ENCODE assay signal across 8 mouse cellular contexts in the genomic region with DNA sequence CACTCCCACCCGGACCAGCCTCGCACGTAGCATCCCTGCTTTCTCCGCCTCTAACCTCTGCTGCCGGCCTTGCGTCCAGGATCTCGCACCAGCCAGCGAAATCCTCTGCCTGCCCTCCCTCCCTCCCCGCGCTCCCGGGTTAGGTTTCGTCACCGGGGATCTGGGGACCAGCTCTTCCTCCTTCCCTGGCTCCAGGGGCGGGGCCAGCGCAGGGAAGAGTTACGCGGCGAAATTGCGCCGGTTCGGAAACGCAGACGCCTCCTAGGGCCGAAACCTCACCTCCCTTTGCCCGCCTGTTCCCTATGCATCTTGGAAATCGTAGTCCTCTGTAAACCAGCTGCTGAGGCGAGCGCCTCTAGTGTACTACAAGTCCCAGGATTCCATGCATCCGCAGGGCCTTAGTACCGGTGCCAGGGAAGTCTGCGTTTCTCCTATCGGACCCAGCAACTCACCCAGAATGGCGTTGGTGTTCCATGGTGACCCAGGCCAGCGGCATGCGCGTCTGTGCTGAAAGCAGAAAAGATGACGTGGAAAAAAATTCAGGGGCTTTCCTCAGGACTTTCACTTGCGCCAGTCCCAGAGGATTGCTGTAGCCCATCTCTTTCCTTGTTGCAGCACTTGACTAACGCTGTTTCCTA. TPM values are rescaled to one million over a fixed set of nuclear protein-coding genes. Genes with fewer than 3 reads are reported as not detected.
DNase-seq lines count a peak whose midpoint lies in the region; ATAC-seq and TF ChIP-seq lines count a peak whose summit lies in the region.

A gene (minus strand): TSS at position 199 of the 638 bp plus-strand sequence.

- intact Hi-C loops in heart, postnatal 10 days (cut with DNase I), result loop anchor here (10.0 kb wide), 1 partner anchor 199 kb away; no protein-coding TSS in a partner anchor

- WGBS in forebrain, embryonic 14.5 days, result under 1% methylated on average over 39 of the region's 39 CpGs
- WGBS in liver, embryonic 15.5 days (ENCODE audit: insufficient replicate concordance), result under 1% methylated on average over 39 of the region's 39 CpGs
- WGBS in neural tube, embryonic 11.5 days, result under 1% methylated on average over 39 of the region's 39 CpGs
- WGBS in stomach, postnatal 0 days, result under 1% methylated on average over 39 of the region's 39 CpGs

- H3K4me1 ChIP-seq in E14TG2a.4 (replicated peaks; ENCODE audit: low read depth, low read length), result peaks cover 38% of the 10 kb centered on the region
- H3K4me1 ChIP-seq in forebrain, embryonic 14.5 days (ENCODE audit: control insufficient read depth, insufficient read depth, low read length), result no peaks in the 10 kb centered on the region
- H3K4me1 ChIP-seq in liver, embryonic 15.5 days (replicated peaks), result peaks cover 8% of the 10 kb centered on the region; the same call in 1 of the 2 replicates
- no peaks in the 10 kb centered on the region for H3K4me1 ChIP-seq in neural tube, embryonic 11.5 days (ENCODE audit: control insufficient read depth, insufficient read depth, low read length)
- H3K4me1 ChIP-seq in stomach, postnatal 0 days (replicated peaks; ENCODE audit: control insufficient read depth, insufficient read depth), result no peaks in the 10 kb centered on the region

- peak within 1 kb of the TSS; percentile 99 for H3K4me2 ChIP-seq in forebrain, embryonic 14.5 days (ENCODE audit: low read length)
- peak within 1 kb of the TSS; percentile 78 for H3K4me2 ChIP-seq in liver, embryonic 15.5 days
- peak within 1 kb of the TSS; percentile 97 for H3K4me2 ChIP-seq in neural tube, embryonic 11.5 days (ENCODE audit: low read depth)
- H3K4me2 ChIP-seq in stomach, postnatal 0 days (replicated peaks; ENCODE audit: low read depth), result peak within 1 kb of the TSS; percentile 88

- no peak for TF ChIP-seq EP300 in stomach, postnatal 0 days (optimal IDR thresholded peaks at IDR 0.05)

- no peak for TF ChIP-seq CTCF in E14TG2a.4 (conservative IDR thresholded peaks at IDR 0.05; ENCODE audit: low read length)
- TF ChIP-seq CTCF in stomach, postnatal 0 days (IDR thresholded peaks at IDR 0.05; ENCODE audit: low read depth), result peak; percentile 67

- H3K27ac ChIP-seq in forebrain, embryonic 14.5 days (ENCODE audit: low read depth, low read length), result peak within 1 kb of the TSS; percentile 46
- no peak within 1 kb of the TSS for H3K27ac ChIP-seq in liver, embryonic 15.5 days (replicated peaks)
- H3K27ac ChIP-seq in neural tube, embryonic 11.5 days (ENCODE audit: low read depth, low read length), result peak within 1 kb of the TSS; percentile 67; the same call in 1 of the 2 replicates
- H3K27ac ChIP-seq in stomach, postnatal 0 days (replicated peaks), result peak within 1 kb of the TSS; percentile 56

- peak within 1 kb of the TSS; percentile 87 for H3K4me3 ChIP-seq in E14TG2a.4 (replicated peaks; ENCODE audit: low read length)
- H3K4me3 ChIP-seq in forebrain, embryonic 14.5 days (ENCODE audit: low read depth, low read length), result peak within 1 kb of the TSS; percentile 44
- H3K4me3 ChIP-seq in liver, embryonic 15.5 days (replicated peaks), result peak within 1 kb of the TSS; percentile 54
- peak within 1 kb of the TSS; percentile 56 for H3K4me3 ChIP-seq in neural tube, embryonic 11.5 days (ENCODE audit: low read depth, low read length)
- H3K4me3 ChIP-seq in stomach, postnatal 0 days (ENCODE audit: low read depth, low read length), result peak within 1 kb of the TSS; percentile 57

- DNase-seq in c-Kit-positive CD71-positive TER-119-positive erythroid progenitor cells, embryonic 14.5 days (ENCODE audit: low spot score), result peak; percentile 35
- DNase-seq in forebrain, embryonic 14.5 days (ENCODE audit: low spot score), result peak; percentile 99
- peak; percentile 95 to 97 for DNase-seq in heart, postnatal 10 days
- peak; percentile 93 to 95 for DNase-seq in kidney, postnatal 4 days
- peak; percentile 97 for DNase-seq in neural tube, embryonic 11.5 days (ENCODE audit: low spot score)
- DNase-seq in stomach, postnatal 0 days (ENCODE audit: low spot score), result peak; percentile 97

- peaks cover 25% of the 10 kb centered on the region for H3K27me3 ChIP-seq in E14TG2a.4 (ENCODE audit: insufficient read depth, low read length)
- H3K27me3 ChIP-seq in forebrain, embryonic 14.5 days (replicated peaks; ENCODE audit: control insufficient read depth, insufficient read depth, low read length), result 0 out of 2 replicates have a peak, but pooled peaks cover 13% of the 10 kb centered on the region
- H3K27me3 ChIP-seq in liver, embryonic 15.5 days, result peaks cover 53% of the 10 kb centered on the region
- peaks cover 8% of the 10 kb centered on the region; the same call in 1 of the 2 replicates for H3K27me3 ChIP-seq in neural tube, embryonic 11.5 days (ENCODE audit: control insufficient read depth, insufficient read depth, low read length)
- peaks cover 3% of the 10 kb centered on the region; the same call in 1 of the 2 replicates for H3K27me3 ChIP-seq in stomach, postnatal 0 days (ENCODE audit: control insufficient read depth, insufficient read depth, low read length)

- peak within 1 kb of the TSS; percentile 73 for H3K9ac ChIP-seq in forebrain, embryonic 14.5 days (ENCODE audit: low read length)
- no peak within 1 kb of the TSS for H3K9ac ChIP-seq in liver, embryonic 15.5 days
- peak within 1 kb of the TSS; percentile 67 for H3K9ac ChIP-seq in neural tube, embryonic 11.5 days (ENCODE audit: low read length)
- peak within 1 kb of the TSS; percentile 65 for H3K9ac ChIP-seq in stomach, postnatal 0 days (ENCODE audit: low read length)

- ATAC-seq in forebrain, embryonic 14.5 days, result peak; percentile 99
- peak; percentile 96 for ATAC-seq in liver, embryonic 15.5 days (ENCODE audit: insufficient read depth)
- peak; percentile 97 for ATAC-seq in neural tube, embryonic 11.5 days (ENCODE audit: insufficient read depth, low FRiP score, low TSS enrichment)
- peak; percentile 100 for ATAC-seq in stomach, postnatal 0 days (ENCODE audit: low FRiP score, low TSS enrichment)

- H3K36me3 ChIP-seq in E14TG2a.4 (ENCODE audit: insufficient read depth, low read length), result no peaks in the 10 kb centered on the region
- H3K36me3 ChIP-seq in forebrain, embryonic 14.5 days (ENCODE audit: control insufficient read depth, insufficient read depth, low read length), result no peaks in the 10 kb centered on the region
- no peaks in the 10 kb centered on the region for H3K36me3 ChIP-seq in liver, embryonic 15.5 days (replicated peaks)
- H3K36me3 ChIP-seq in neural tube, embryonic 11.5 days (ENCODE audit: control insufficient read depth, insufficient read depth, low read length), result no peaks in the 10 kb centered on the region
- H3K36me3 ChIP-seq in stomach, postnatal 0 days (ENCODE audit: control insufficient read depth, insufficient read depth, low read length), result no peaks in the 10 kb centered on the region

- no peaks in the 10 kb centered on the region for H3K9me3 ChIP-seq in E14TG2a.4 (ENCODE audit: low read length)
- H3K9me3 ChIP-seq in forebrain, embryonic 14.5 days (replicated peaks; ENCODE audit: control insufficient read depth, low read length), result no peaks in the 10 kb centered on the region
- no peaks in the 10 kb centered on the region for H3K9me3 ChIP-seq in liver, embryonic 15.5 days (replicated peaks)
- H3K9me3 ChIP-seq in neural tube, embryonic 11.5 days (ENCODE audit: control insufficient read depth, low read length), result no peaks in the 10 kb centered on the region
- no peaks in the 10 kb centered on the region for H3K9me3 ChIP-seq in stomach, postnatal 0 days (ENCODE audit: control insufficient read depth, low read length)

RNA-seq across cellular contexts. Expression of the gene that starts here (rescaled TPM):
- polyA plus RNA-seq in forebrain, embryonic 14.5 days (2014; fragmentation: Nextera tagmentation; extraction: Ambion mirVana), result 2.0 and 3.3 TPM in 2 replicates
- 1 to 10 TPM; 1.6 to 2.5 TPM for total RNA-seq in heart, postnatal 10 days (2021)
- polyA plus RNA-seq in liver, embryonic 15.5 days (2015; fragmentation: Nextera tagmentation; extraction: Ambion mirVana), result 0.09 TPM in 2 replicates
- 0.76 and 1.1 TPM in 2 replicates for polyA plus RNA-seq in neural tube, embryonic 11.5 days (2014; fragmentation: Nextera tagmentation; extraction: Ambion mirVana)
- 0.39 and 0.44 TPM in 2 replicates for polyA plus RNA-seq in stomach, postnatal 0 days (2015; fragmentation: Nextera tagmentation; extraction: Ambion mirVana)

Comparison
In these comparisons a context has a peak if more than half of its experiments do, and no peak if none do; other contexts are left out.
1. Peak in ATAC-seq, H3K4me3 ChIP-seq and H3K4me2 ChIP-seq in liver, embryonic 15.5 days; RNA of the gene not detected or under 1 TPM.
2. Peak in DNase-seq, ATAC-seq, H3K4me3 ChIP-seq, H3K27ac ChIP-seq, H3K9ac ChIP-seq and H3K4me2 ChIP-seq in stomach, postnatal 0 days; RNA of the gene not detected or under 1 TPM.
3. DNase-seq: peak in every context shown above with its lines; median percentile 99 in forebrain, embryonic 14.5 days; 97 in neural tube, embryonic 11.5 days; 97 in stomach, postnatal 0 days; 96 in heart, postnatal 10 days; 94 in kidney, postnatal 4 days; 35 in c-Kit-positive CD71-positive TER-119-positive erythroid progenitor cells, embryonic 14.5 days.